Mouse (Mus musculus) spleen, adult 2 months (tissue): ENCODE measurements at regions not wholly inside any gene's neighbourhood (a gene's known extent, or its start where the extent isn't known, plus 50 kb on each side); places are given as distances from the start of the nearest gene placed in this dataset.

ENCODE experiments used
- CTCF ChIP-seq: fragments of 200-500 bp; IDR thresholded peaks from 2 replicates; pipeline ENCODE4 v1.5.1; 2011; ENCODE audit warnings: mild to moderate bottlenecking, inconsistent platforms; ENCODE audit not compliant: insufficient read depth, insufficient read length, insufficient replicate concordance; ENCODE audit errors: extremely low read depth
- POLR2A ChIP-seq: fragments of 200-500 bp; IDR thresholded peaks from 2 replicates; pipeline ENCODE4 v1.6.1; 2011; ENCODE audit warnings: low read depth, low read length, inconsistent platforms

- TF ChIP-seq CTCF (no peak), POLR2A (no peak)
Measured at GRCm38 (mm10) chr15:25202097-25202496, 211.5 kb downstream of the Basp1 start.
